Comparison of ENCODE assay signal across 17 mouse cellular contexts in the genomic region with DNA sequence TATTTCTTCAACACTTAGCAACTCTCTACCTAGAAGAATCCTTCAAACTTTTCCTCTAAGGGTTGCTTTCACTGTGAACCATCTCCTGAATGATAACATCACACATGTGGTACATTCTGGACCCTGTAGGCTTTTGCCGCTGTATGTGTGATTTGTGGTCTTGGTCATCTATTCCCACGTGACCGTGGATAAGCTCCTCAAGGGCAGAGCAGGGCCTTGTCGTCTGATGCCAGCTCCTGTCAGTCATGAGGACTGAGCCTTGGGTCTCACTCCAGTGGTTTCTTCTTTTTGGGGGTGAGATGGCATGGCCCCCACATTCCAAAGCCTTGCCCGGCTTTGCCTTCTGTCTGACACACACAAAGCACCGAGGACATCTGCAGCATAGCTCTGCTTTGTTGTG.
"Had no signal": no experiment of that assay in that cellular context is flagged by ENCODE, and none has a peak within 500 bp of the region (broad histone marks: within the 10 kb centered on the region; RNA-seq: fewer than 3 reads in every experiment).

No protein-coding gene starts in this region.

- DNase-seq: lung, adult 2 months; lung, postnatal 14 days; lung, postnatal 36 days; right cerebral cortex, postnatal 14 days; thymus, adult 2 months; thymus, postnatal 25 days; thymus, postnatal 4 days had no signal

- H3K4me3 ChIP-seq: lung, embryonic 15.5 days; megakaryocyte, embryonic 14.5 days; midbrain, embryonic 13.5 days; midbrain, embryonic 15.5 days; neural tube, embryonic 12.5 days; stomach, embryonic 15.5 days had no signal

- ATAC-seq: lung, postnatal 0 days; midbrain, embryonic 13.5 days; midbrain, embryonic 15.5 days had no signal

- H3K36me3 ChIP-seq: lung, embryonic 15.5 days; midbrain, embryonic 13.5 days; midbrain, embryonic 15.5 days; neural tube, embryonic 12.5 days; stomach, embryonic 15.5 days had no signal

- H3K9me3 ChIP-seq: lung, embryonic 15.5 days; midbrain, embryonic 13.5 days; midbrain, embryonic 15.5 days; neural tube, embryonic 12.5 days; stomach, embryonic 15.5 days had no signal

- H3K9ac ChIP-seq: lung, embryonic 15.5 days; midbrain, embryonic 13.5 days; midbrain, embryonic 15.5 days; neural tube, embryonic 12.5 days; stomach, embryonic 15.5 days had no signal

- H3K4me2 ChIP-seq: lung, embryonic 15.5 days; midbrain, embryonic 11.5 days; midbrain, embryonic 13.5 days; midbrain, embryonic 15.5 days; neural tube, embryonic 12.5 days; stomach, embryonic 15.5 days had no signal

- H3K27me3 ChIP-seq: lung, embryonic 15.5 days; midbrain, embryonic 15.5 days; stomach, embryonic 15.5 days had no signal

- H3K27ac ChIP-seq: lung, embryonic 15.5 days; macrophage; midbrain, embryonic 13.5 days; midbrain, embryonic 15.5 days; neural tube, embryonic 12.5 days; stomach, embryonic 15.5 days; stomach, postnatal 0 days had no signal
